Mouse (Mus musculus) erythroblast, embryonic 14.5 days (primary cell): ENCODE data around the gene Fam169a.
"Not testable (repeated sequence)": the region's sequence is repeated elsewhere in the genome, so short reads cannot be mapped to it uniquely, and the experiment has no call there.

Experiments
- GATA1 ChIP-seq: IDR thresholded peaks from 2 replicates; pipeline ENCODE4 v1.6.1; 2012; ENCODE audit warnings: low read length, inconsistent platforms, mixed read lengths
- TAL1 ChIP-seq: IDR thresholded peaks from 3 replicates; pipeline ENCODE4 v1.6.1; 2012; ENCODE audit warnings: low read length, inconsistent platforms, mixed read lengths

DNA sequence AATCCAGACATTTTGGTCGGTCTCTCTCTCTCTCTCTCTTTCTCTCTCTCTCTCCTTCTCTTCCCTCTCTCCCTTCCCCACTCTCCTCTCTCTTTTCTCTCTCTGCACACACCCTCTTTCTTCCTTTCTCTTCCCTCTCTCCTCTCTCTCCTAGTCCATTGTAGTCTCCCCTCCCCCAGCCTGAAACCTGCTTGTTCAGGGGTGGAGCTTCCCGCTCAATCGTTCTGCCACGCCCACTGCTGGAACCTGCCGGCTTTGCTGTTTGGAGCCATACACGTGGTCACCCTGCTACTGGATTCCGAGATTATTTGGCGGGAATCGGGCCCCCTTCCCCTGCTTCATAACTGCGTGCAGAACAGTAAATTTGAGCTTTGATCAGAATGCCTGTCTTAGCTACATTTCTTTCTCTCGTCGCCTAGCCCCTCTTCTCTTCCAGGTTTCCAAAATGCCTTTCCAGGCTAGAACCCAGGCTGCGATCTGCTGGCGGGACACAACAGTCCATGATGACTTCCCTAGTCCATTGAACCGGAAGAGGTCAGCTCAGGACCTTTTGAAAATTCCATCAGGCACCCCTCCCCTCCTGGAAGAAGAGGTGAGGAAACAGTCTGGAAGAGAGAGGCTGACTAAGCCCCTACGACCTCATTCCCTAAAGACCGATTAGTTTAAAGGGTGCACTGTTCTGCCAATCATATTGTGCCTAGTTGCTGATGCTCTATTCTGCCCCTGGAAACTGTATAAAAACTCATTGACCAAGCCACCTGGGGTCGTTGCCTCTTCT lies 2.1 kb upstream of the Fam169a start:
- not testable (repeated sequence) for TF ChIP-seq GATA1, TAL1
